Mouse (Mus musculus) megakaryocyte, embryonic 14.5 days (primary cell): ENCODE results near the gene Rpl4. TPM values are rescaled to one million over a fixed set of nuclear protein-coding genes. Genes with fewer than 3 reads are reported as not detected.
"Not testable (repeated sequence)": the region's sequence is repeated elsewhere in the genome, so short reads cannot be mapped to it uniquely, and the experiment has no call there.

Source experiments
- H3K27me3 ChIP-seq: replicated peaks from 2 replicates; pipeline ENCODE3; 2012; ENCODE audit warnings: inconsistent platforms
- H3K36me3 ChIP-seq: replicated peaks from 2 replicates; pipeline ENCODE3; 2012; ENCODE audit warnings: low read length, inconsistent platforms, mixed read lengths
- H3K4me1 ChIP-seq: 2 replicates; pipeline ENCODE4 v1.6.1; 2012; ENCODE audit warnings: inconsistent platforms
- H3K4me3 ChIP-seq: replicated peaks from 2 replicates; pipeline ENCODE3; 2012; ENCODE audit warnings: moderate library complexity, mild to moderate bottlenecking, inconsistent platforms
- H3K9me3 ChIP-seq: 2 replicates; pipeline ENCODE4 v1.6.1; 2012; ENCODE audit warnings: inconsistent platforms
- FLI1 ChIP-seq: IDR thresholded peaks from 2 replicates; pipeline ENCODE4 v1.6.1; 2012; ENCODE audit warnings: low read length, inconsistent platforms, mixed read lengths
- GATA1 ChIP-seq: IDR thresholded peaks from 3 replicates; pipeline ENCODE4 v1.6.1; 2012; ENCODE audit warnings: mixed read lengths, low read length, inconsistent platforms, borderline replicate concordance
- polyA plus RNA-seq: library from polyadenylated mRNA; stranded (reverse); fragments of >175 nt; gene quantifications from 2 replicates; pipeline ENCODE4 v1.2.3, GENCODE M21; 2012; ENCODE audit warnings: low replicate concordance; ENCODE audit not compliant: insufficient read depth

Gene Rpl4
- polyA plus RNA-seq, 1 experiment = 309 TPM

DNA sequence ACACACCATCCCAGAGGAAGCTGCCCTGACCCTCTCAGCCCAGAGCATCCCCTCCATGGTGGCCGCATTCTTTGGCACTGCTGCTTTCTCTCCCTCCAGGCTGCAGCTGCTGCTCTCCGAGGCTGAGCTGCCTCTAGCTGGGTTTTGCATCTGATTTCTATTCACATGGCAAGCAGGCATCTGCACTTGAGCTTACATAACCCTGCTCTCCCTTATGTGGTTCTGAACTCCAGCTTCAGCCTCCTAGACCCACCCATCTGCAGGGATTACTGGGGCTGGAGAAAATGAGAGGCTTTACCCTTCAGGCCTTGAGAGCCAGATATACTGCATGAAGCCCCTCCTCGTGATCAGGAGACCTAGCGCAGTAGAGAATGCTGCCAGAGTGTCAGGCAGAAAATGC is 22.4 kb downstream of the Rpl4 start:
- Histone ChIP-seq H3K4me1 (no peaks in the 10 kb centered on the region), H3K27me3 (no peaks in the 10 kb centered on the region), H3K4me3 (no peak overlapping the region), H3K36me3 (peaks cover 96% of the 10 kb centered on the region), H3K9me3 (no peaks in the 10 kb centered on the region)
- TF ChIP-seq FLI1 = no peak
- no peak for TF ChIP-seq GATA1

DNA sequence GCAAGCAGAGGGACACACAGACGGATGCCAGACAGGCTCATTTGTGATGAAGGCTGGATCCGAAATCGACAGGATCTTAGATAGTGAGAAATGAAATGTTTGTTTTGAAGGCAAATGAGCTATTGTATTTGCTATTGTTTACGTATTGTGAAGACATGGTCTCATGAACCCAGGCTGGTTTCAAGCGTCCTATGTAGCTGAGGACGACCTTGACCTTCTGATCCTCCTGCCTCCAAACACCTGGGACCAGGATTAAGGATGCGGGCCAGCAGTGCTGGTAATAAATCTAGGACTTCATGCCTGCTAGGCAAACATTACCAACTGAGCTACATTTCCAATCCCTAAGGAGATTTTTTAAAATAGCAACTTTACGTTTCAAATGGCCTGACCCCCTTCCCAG is 24.3 kb downstream of the Rpl4 start:
- Histone ChIP-seq H3K4me3 (no peak overlapping the region), H3K27me3 (no peaks in the 10 kb centered on the region), H3K36me3 (peaks cover 94% of the 10 kb centered on the region), H3K4me1 (peaks cover 3% of the 10 kb centered on the region), H3K9me3 (no peaks in the 10 kb centered on the region)
- TF ChIP-seq GATA1 = no peak
- TF ChIP-seq FLI1 = no peak

DNA sequence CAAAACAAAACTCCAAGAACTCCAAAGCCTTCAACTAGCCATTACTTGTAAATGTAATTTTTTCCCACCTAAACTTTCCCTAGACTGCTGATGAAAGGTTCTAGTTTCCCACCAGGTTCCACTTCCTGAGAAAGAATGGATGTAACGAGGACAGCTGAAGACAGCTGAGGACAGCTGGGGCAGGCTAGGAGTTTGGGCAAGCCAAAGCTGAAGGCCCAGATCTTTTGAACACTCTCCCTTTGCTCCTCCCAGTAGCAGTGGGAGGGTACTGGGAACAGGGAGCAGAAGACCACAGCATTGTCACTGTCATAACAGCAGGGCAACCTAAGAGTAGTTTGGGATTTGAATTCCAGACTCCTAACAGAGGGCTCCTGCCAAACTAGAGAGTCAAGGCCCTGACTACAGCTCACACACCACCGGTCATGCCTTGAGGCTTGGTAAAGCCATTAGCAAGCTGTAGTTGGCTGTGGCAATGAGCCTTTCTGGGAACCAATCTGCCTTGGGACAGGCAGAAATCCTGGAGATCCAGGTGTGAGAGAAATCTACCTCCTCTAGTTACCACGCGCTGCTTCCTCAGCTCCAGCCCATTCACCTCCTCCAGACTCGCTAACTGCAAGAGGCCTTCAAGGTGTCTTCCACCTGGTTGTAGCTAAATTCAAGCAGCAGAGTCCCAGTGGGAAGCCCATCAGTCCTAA is 25.0 kb downstream of the Rpl4 start:
- Histone ChIP-seq H3K4me3 (no peak overlapping the region), H3K9me3 (no peaks in the 10 kb centered on the region), H3K36me3 (peaks cover 94% of the 10 kb centered on the region), H3K4me1 (peaks cover 10% of the 10 kb centered on the region), H3K27me3 (no peaks in the 10 kb centered on the region)
- TF ChIP-seq GATA1 (no peak), FLI1 (no peak)

- H3K27me3 ChIP-seq, H3K4me3 ChIP-seq, H3K9me3 ChIP-seq: not testable (repeated sequence)
- Histone ChIP-seq H3K4me1 (peaks cover 10% of the 10 kb centered on the region), H3K36me3 (peaks cover 94% of the 10 kb centered on the region)
Measured at GRCm38 (mm10) chr9:64198763-64199418, 25.7 kb downstream of the Rpl4 start.

DNA sequence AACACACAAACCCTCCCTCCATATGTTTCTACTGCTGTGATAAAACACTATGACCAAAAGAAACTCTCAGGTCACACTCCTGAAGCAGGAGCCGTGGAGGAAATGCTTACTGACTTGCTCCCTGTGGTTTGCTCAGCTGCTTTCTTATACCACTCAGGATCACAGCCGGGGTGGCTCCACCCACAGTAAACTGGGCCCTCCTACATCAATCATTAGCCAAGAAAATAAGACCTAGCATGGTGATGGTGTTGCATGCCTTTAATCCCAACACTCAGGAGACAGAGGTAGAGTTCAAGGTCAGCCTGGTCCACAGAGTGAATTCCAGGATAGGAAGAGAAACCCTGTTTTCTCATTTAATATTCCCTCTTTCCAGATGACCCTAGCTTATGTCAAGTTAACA is 26.7 kb downstream of the Rpl4 start:
- H3K36me3 ChIP-seq = peaks cover 91% of the 10 kb centered on the region

DNA sequence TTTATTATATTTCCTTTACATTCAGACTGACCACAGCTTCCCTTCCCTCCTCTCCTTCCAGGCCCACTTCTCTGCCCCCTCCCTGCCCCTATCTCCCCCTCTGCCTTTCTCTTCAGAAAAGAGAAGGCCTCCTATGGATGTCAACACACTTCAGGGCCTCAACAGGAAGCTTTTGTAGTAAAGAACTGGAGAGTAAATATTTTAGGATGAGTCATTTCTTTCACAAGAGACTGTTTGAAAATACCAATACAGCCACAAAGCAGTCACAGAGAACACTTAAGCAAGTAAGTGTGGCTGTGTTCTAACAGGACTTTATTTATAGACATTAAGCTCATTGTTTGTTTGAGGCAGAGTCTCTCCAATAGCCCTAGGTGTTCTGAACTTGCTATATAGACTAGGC is 29.2 kb downstream of the Rpl4 start:
- no peaks in the 10 kb centered on the region for H3K27me3 ChIP-seq
- H3K9me3 ChIP-seq = no peaks in the 10 kb centered on the region
- peaks cover 92% of the 10 kb centered on the region for H3K36me3 ChIP-seq
- H3K4me3 ChIP-seq = no peak overlapping the region
- TF ChIP-seq FLI1 (no peak), GATA1 (no peak)
- H3K4me1 ChIP-seq = peaks cover 10% of the 10 kb centered on the region

More for the DNA sequence above, 26.7 kb downstream of the Rpl4 start:
- Histone ChIP-seq H3K27me3 (no peaks in the 10 kb centered on the region), H3K4me3 (no peak overlapping the region), H3K9me3 (no peaks in the 10 kb centered on the region), H3K4me1 (peaks cover 10% of the 10 kb centered on the region)
- TF ChIP-seq FLI1 (no peak), GATA1 (no peak)

- H3K4me3 ChIP-seq = no peak overlapping the region
- H3K4me1 ChIP-seq = peaks cover 10% of the 10 kb centered on the region
- peaks cover 92% of the 10 kb centered on the region for H3K36me3 ChIP-seq
- H3K9me3 ChIP-seq = no peaks in the 10 kb centered on the region
- TF ChIP-seq FLI1 (no peak), GATA1 (no peak)
- no peaks in the 10 kb centered on the region for H3K27me3 ChIP-seq
Measured at GRCm38 (mm10) chr9:64202866-64203265, 29.7 kb downstream of the Rpl4 start.

GRCm38 (mm10) chr9:64207509-64208084 is 34.4 kb downstream of the Rpl4 start:
- Histone ChIP-seq H3K9me3 (no peaks in the 10 kb centered on the region), H3K27me3 (no peaks in the 10 kb centered on the region), H3K4me3 (no peak overlapping the region), H3K36me3 (peaks cover 93% of the 10 kb centered on the region), H3K4me1 (peaks cover 37% of the 10 kb centered on the region)
- TF ChIP-seq GATA1 (no peak), FLI1 (no peak)

- Histone ChIP-seq H3K27me3 (no peaks in the 10 kb centered on the region), H3K4me3 (no peak overlapping the region), H3K4me1 (peaks cover 59% of the 10 kb centered on the region), H3K9me3 (no peaks in the 10 kb centered on the region), H3K36me3 (peaks cover 60% of the 10 kb centered on the region)
- TF ChIP-seq FLI1 (no peak), GATA1 (no peak)
Measured at GRCm38 (mm10) chr9:64214452-64214851, 41.3 kb downstream of the Rpl4 start.

- Histone ChIP-seq H3K9me3 (no peaks in the 10 kb centered on the region), H3K36me3 (peaks cover 45% of the 10 kb centered on the region), H3K4me1 (peaks cover 59% of the 10 kb centered on the region), H3K27me3 (no peaks in the 10 kb centered on the region), H3K4me3 (no peak overlapping the region)
- TF ChIP-seq GATA1 (no peak), FLI1 (no peak)
Measured at GRCm38 (mm10) chr9:64216090-64216489, 42.9 kb downstream of the Rpl4 start.

- no peak for TF ChIP-seq FLI1
- TF ChIP-seq GATA1 = no peak
- Histone ChIP-seq H3K36me3 (peaks cover 42% of the 10 kb centered on the region), H3K4me3 (peak overlapping the region; percentile 34), H3K9me3 (no peaks in the 10 kb centered on the region), H3K4me1 (peaks cover 62% of the 10 kb centered on the region), H3K27me3 (no peaks in the 10 kb centered on the region)
Measured at GRCm38 (mm10) chr9:64216641-64217040, 43.5 kb downstream of the Rpl4 start.
